Mouse (Mus musculus) midbrain, postnatal 0 days (tissue): ENCODE measurements around the gene Csf2rb2. TPM values are rescaled to one million over a fixed set of nuclear protein-coding genes. Genes with fewer than 3 reads are reported as not detected.
"Not testable (repeated sequence)": the region's sequence is repeated elsewhere in the genome, so short reads cannot be mapped to it uniquely, and the experiment has no call there.

Experiments used
- ATAC-seq: fragments of 200-750 bp; cut with Nextera tagmentation; 2 replicates; pipeline ENCODE4 v1.8.0; 2017; ENCODE audit warnings: moderate number of reproducible peaks, mild to moderate bottlenecking, moderate TSS enrichment, moderate library complexity; ENCODE audit not compliant: low FRiP score
- DNase-seq: peaks from one replicate; pipeline ENCODE4 v3.0.0-alpha.2; 2015; ENCODE audit warnings: low spot score
- H3K27ac ChIP-seq: fragments of 300-500 bp; sonication (generic); 2 replicates; pipeline ENCODE4 v1.5.1; 2014; ENCODE audit warnings: low read depth, mild to moderate bottlenecking, low read length, mixed read lengths
- H3K27me3 ChIP-seq: fragments of 300-500 bp; sonication (generic); 2 replicates; pipeline ENCODE4 v1.6.1; 2014; ENCODE audit warnings: low read length, control low read depth, mixed read lengths; ENCODE audit not compliant: insufficient read depth
- H3K36me3 ChIP-seq: fragments of 300-500 bp; sonication (generic); 2 replicates; pipeline ENCODE4 v1.6.1; 2014; ENCODE audit warnings: low read length, control low read depth, mixed read lengths; ENCODE audit not compliant: insufficient read depth
- H3K4me1 ChIP-seq: fragments of 300-500 bp; sonication (generic); 2 replicates; pipeline ENCODE4 v1.6.1; 2014; ENCODE audit warnings: mild to moderate bottlenecking, control low read depth, antibody characterized with exemption, low read length, mixed read lengths; ENCODE audit not compliant: insufficient read depth
- H3K4me2 ChIP-seq: fragments of 300-500 bp; sonication (generic); 2 replicates; pipeline ENCODE4 v1.6.1; 2014; ENCODE audit warnings: low read depth, mild to moderate bottlenecking, low read length, mixed read lengths; ENCODE audit not compliant: poor library complexity, severe bottlenecking
- H3K4me3 ChIP-seq: fragments of 300-500 bp; sonication (generic); 2 replicates; pipeline ENCODE4 v1.5.1; 2014; ENCODE audit warnings: low read depth, mild to moderate bottlenecking, low read length, moderate library complexity
- H3K9ac ChIP-seq: fragments of 300-500 bp; sonication (generic); replicated peaks from 2 replicates; pipeline ENCODE4 v1.6.1; 2014; ENCODE audit warnings: mild to moderate bottlenecking, low read length, moderate library complexity, mixed read lengths; ENCODE audit not compliant: poor library complexity, severe bottlenecking
- H3K9me3 ChIP-seq: fragments of 300-500 bp; sonication (generic); 2 replicates; pipeline ENCODE4 v1.6.1; 2016; ENCODE audit warnings: low read length, control low read depth
- CTCF ChIP-seq: IDR thresholded peaks from 2 replicates; pipeline ENCODE4 v1.5.1; 2016; ENCODE audit warnings: antibody characterized with exemption, mild to moderate bottlenecking
- WGBS: fragments of 180-500 bp; shearing (Covaris S2); extraction: QIAGEN DNeasy Blood & Tissue Kit; methylation state at CpG from one replicate; pipeline ENCODE4 v1.1.7; 2014; 5-methylcytosine and 5-hydroxymethylcytosine counted together
- polyA plus RNA-seq: library from polyadenylated mRNA; unstranded; fragments of >200 nt; fragmentation: Nextera tagmentation; extraction: Ambion mirVana; gene quantifications from 2 replicates; pipeline ENCODE4 v1.2.1, GENCODE M21; 2015
- total RNA-seq: library from RNA; depleted of rRNA; stranded (reverse); fragments of >200 nt; gene quantifications from 2 replicates; pipeline ENCODE4 v1.2.3, GENCODE M21; 2014

The Csf2rb2 gene
- total and polyA plus RNA-seq, 2 experiments from 2014 or later = 0.11 to 0.28 TPM

DNA sequence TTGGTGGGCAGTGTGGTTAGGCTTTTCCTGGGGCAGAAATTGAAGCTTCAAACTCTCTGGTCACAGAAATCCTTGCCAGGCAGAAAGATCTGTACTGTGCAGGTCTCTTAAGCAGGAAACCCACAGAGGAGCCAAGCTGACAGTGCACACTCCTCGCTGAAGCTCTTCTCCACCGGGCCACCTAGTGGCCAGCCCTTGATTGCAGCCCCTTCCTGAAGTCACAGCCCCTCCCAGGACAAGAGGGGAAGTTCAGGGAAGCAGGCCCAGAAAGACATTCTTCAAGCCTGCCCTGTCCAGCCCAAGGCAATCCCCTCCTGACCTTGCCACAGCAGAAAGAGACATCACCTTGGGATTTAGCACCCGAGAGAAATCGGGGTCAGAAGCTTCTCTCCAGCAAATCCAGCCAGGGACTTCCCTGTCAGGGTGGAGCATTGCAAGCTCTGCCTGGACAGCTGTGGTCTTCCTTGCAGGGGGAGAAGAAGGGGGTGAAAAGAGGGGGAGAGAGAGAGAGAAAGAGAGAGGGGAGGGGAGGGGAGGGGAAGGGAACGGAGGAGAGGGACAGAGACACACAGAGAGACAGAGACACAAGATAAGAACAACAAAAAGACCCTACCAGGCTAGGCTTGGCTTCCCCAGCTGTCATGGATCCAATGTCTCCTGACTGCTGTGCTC lies 15.4 kb upstream of the Csf2rb2 start:
- peak; percentile 75 for DNase-seq
- peak; percentile 90 for TF ChIP-seq CTCF
- Histone ChIP-seq H3K9me3 (no peaks in the 10 kb centered on the region), H3K9ac (no peak overlapping the region), H3K4me3 (no peak overlapping the region), H3K27me3 (no peaks in the 10 kb centered on the region), H3K27ac (no peak overlapping the region), H3K36me3 (no peaks in the 10 kb centered on the region), H3K4me2 (no peak overlapping the region), H3K4me1 (no peaks in the 10 kb centered on the region; the same call in 1 of the 2 replicates)
- 9% methylated on average over 5 of the region's 5 CpGs for WGBS
- ATAC-seq = peak; percentile 38; the same call in 1 of the 2 replicates

DNA sequence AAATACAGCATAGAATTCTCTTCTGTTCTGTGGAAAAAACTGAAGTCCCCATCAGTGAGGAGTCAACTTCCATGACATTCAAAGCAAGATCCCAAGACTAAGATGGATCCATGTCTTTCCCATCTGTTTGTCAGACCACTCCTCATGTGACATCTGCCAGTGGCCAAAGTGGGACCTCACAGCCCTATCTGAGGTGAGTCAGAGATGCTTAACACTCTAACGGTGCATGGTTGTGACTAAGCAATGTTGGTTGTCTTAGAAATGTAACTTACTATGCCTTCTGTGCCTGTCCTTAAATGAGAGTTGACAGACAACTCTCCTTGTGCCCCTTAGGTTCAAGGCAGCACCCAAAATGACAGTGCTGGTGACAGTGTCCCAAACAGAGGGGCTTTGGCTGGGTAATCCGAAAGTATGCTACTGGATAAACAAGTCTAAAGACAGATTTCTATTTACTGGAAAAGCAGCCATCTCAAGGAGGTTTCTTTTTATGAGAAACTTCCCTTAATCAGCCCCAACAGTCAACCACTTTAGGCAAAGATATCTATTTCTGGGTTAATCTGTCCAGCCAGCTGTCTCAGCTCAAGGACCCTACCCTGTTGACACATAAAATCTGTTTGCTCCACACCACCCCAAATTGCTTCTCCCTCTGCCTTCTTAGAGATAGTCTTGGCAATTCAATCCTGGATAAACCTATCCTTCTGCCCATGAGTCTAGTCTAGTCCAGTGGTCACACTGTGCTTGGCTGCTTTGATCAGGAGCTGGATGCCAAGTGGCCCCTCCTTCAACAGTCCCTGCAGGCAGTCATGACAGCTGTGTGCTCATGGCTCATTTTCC lies 13.0 kb upstream of the Csf2rb2 start:
- not testable (repeated sequence) for H3K27me3 ChIP-seq, H3K27ac ChIP-seq, ATAC-seq, H3K4me3 ChIP-seq, H3K4me2 ChIP-seq, H3K4me1 ChIP-seq, H3K9me3 ChIP-seq, H3K36me3 ChIP-seq, H3K9ac ChIP-seq
- WGBS = 91% methylated on average over 2 of the region's 2 CpGs
- peak; percentile 22 for DNase-seq

DNA sequence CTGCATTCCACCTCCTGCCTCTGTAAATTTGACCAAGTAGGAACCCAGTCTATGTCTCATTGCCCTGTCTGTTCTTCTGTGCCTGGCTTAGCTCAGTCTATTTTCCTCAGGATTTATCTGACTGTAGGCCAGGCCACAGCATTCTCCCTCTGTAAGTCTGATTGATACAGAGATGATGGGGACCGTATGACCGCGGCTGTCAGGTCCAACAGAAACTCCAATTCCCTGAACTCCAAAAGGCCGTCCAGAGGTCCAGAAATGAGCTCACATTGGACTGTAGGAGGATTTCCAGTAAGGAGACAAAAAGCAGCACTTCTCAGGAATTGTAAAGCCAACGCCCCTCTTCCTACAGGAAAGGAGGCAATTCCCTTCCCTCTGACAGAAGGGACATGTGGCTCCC lies 8.1 kb upstream of the Csf2rb2 start:
- H3K27ac ChIP-seq, ATAC-seq, DNase-seq, H3K9me3 ChIP-seq, H3K4me1 ChIP-seq, H3K27me3 ChIP-seq, H3K4me3 ChIP-seq, H3K9ac ChIP-seq, H3K36me3 ChIP-seq, H3K4me2 ChIP-seq: not testable (repeated sequence)
- 89% methylated on average over 5 of the region's 5 CpGs for WGBS

DNA sequence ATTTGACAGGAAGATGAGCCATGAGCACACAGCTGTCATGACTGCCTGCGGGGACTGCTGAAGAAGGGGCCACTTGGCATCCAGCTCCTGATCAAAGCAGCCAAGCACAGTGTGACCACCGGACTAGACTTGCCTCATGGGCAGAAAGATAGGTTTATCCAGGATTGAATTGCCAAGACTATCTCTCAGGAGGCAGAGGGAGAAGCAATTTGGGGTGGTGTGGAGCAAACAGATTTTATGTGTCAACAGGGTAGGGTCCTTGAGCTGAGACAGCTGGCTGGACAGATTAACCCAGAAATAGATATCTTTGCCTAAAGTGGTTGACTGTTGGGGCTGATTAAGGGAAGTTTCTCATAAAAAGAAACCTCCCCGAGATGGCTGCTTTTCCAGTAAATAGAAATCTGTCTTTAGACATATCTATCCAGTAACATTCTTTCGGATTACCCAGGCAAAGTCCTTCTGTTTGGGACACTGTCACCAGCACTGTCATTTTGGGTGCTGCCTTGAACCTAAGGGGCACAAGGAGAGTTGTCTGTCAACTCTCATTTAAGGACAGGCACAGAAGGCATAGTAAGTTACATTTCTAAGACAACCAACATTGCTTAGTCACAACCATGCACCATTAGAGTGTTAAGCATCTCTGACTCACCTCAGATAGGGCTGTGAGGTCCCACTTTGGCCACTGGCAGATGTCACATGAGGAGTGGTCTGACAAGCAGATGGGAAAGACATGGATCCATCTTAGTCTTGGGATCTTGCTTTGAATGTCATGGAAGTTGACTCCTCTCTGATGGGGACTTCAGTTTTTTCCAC lies 7.1 kb upstream of the Csf2rb2 start:
- ATAC-seq, H3K9ac ChIP-seq, H3K9me3 ChIP-seq, H3K4me3 ChIP-seq, H3K27me3 ChIP-seq, H3K27ac ChIP-seq, H3K4me1 ChIP-seq, H3K36me3 ChIP-seq, H3K4me2 ChIP-seq: not testable (repeated sequence)
- DNase-seq = peak; percentile 54
- WGBS = 64% methylated on average over 4 of the region's 4 CpGs

DNA sequence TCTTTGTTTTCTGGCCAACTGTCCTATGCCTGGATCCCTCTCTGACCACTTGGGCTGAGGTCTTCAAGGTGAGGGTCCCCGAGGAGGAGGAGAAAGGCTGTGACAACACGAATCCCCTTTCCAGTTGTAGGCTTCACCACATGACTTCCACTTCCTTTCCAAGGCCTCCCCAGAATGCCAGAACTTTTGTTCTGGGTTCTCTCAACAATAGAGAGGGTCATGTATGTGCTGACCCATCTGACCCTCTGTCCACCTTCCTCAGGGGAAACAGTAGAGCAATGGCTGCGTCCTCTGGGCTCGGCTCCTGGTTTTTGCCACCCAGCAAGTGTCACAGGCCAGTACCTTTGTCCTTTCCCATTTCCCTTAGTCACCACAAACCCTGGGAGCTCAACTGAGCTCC lies 5.5 kb upstream of the Csf2rb2 start:
- ATAC-seq (no peak), DNase-seq (no peak)
- no peak for TF ChIP-seq CTCF
- Histone ChIP-seq H3K4me1 (no peaks in the 10 kb centered on the region), H3K9ac (no peak overlapping the region), H3K27ac (no peak overlapping the region), H3K4me3 (no peak overlapping the region), H3K4me2 (no peak overlapping the region), H3K27me3 (no peaks in the 10 kb centered on the region), H3K9me3 (no peaks in the 10 kb centered on the region), H3K36me3 (no peaks in the 10 kb centered on the region)
- WGBS = 79% methylated on average over 4 of the region's 4 CpGs

DNA sequence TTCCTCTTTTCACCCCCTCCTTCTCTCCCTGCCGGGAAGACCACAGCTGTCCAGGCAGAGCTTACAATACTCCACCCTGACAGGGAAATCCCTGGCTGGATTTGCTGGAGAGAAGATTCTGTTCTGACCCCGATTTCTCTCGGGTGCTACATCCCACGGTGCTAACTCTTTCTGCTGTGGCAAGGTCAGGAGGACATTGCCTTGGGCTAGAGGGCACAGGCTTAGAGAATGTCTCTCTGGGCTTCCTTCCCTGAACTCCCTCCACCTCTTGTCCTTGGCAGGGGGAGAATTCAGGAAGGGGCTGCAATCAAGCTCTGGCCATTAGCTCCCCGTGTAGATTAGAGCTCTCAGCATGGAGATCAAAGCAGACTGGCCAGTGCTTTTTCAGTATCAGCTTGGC lies 4.3 kb upstream of the Csf2rb2 start:
- no peaks in the 10 kb centered on the region for H3K9me3 ChIP-seq
- H3K36me3 ChIP-seq = no peaks in the 10 kb centered on the region
- H3K4me2 ChIP-seq = no peak overlapping the region
- no peak for ATAC-seq
- WGBS = 44% methylated on average over 5 of the region's 5 CpGs
- H3K27me3 ChIP-seq = no peaks in the 10 kb centered on the region
- TF ChIP-seq CTCF = no peak
- no peak overlapping the region for H3K9ac ChIP-seq
- H3K27ac ChIP-seq = no peak overlapping the region
- H3K4me3 ChIP-seq = no peak overlapping the region
- no peak for DNase-seq
- no peaks in the 10 kb centered on the region for H3K4me1 ChIP-seq
